Mouse (Mus musculus) adrenal gland, postnatal 10 days (tissue): ENCODE measurements around the gene Igf2bp1. TPM values are rescaled to one million over a fixed set of nuclear protein-coding genes. Genes with fewer than 3 reads are reported as not detected.

ENCODE experiments used
- DNase-seq: peaks from one replicate; pipeline ENCODE4 v3.0.0; 2021; ENCODE audit warnings: mixed read lengths
- total RNA-seq, 2 experiments: library from RNA; stranded (reverse); gene quantifications; 2 replicates each; pipeline ENCODE4 v1.2.3; 2021

Gene Igf2bp1
- total RNA-seq, 2 experiments from 2014 or later: 4.3 to 6.4 TPM

- peak; percentile 22 for DNase-seq
Measured at GRCm38 (mm10) chr11:96007516-96008235, 1.9 kb upstream of the Igf2bp1 start.

- DNase-seq: peak; percentile 40
Measured at GRCm38 (mm10) chr11:96006852-96007515, 1.2 kb upstream of the Igf2bp1 start.

- DNase-seq: peak; percentile 49
Measured at GRCm38 (mm10) chr11:96006367-96006851, 669 bp upstream of the Igf2bp1 start.

- peak; percentile 42 for DNase-seq
Measured at GRCm38 (mm10) chr11:96004793-96005402, 842 bp downstream of the Igf2bp1 start.

- DNase-seq: peak; percentile 58
Measured at GRCm38 (mm10) chr11:96003969-96004792, 1.6 kb downstream of the Igf2bp1 start.

- DNase-seq: no peak
Measured at GRCm38 (mm10) chr11:96003100-96003900, 2.4 kb downstream of the Igf2bp1 start.

- DNase-seq: no peak
Measured at GRCm38 (mm10) chr11:95994151-95994550, 11.6 kb downstream of the Igf2bp1 start.

- peak; percentile 56 for DNase-seq
Measured at GRCm38 (mm10) chr11:95990886-95991708, 14.6 kb downstream of the Igf2bp1 start.

GRCm38 (mm10) chr11:95990431-95990830 is 15.3 kb downstream of the Igf2bp1 start:
- no peak for DNase-seq

GRCm38 (mm10) chr11:95989864-95990263 is 15.9 kb downstream of the Igf2bp1 start:
- no peak for DNase-seq

- peak; percentile 90 for DNase-seq
Measured at GRCm38 (mm10) chr11:95988533-95988932, 17.2 kb downstream of the Igf2bp1 start.

GRCm38 (mm10) chr11:95987854-95988447 is 17.8 kb downstream of the Igf2bp1 start:
- peak; percentile 15 for DNase-seq

GRCm38 (mm10) chr11:95982475-95982874 is 23.3 kb downstream of the Igf2bp1 start:
- no peak for DNase-seq

GRCm38 (mm10) chr11:95981804-95982203 is 23.9 kb downstream of the Igf2bp1 start:
- no peak for DNase-seq

GRCm38 (mm10) chr11:95980762-95981418 is 24.9 kb downstream of the Igf2bp1 start:
- DNase-seq: peak; percentile 59

- DNase-seq: no peak
Measured at GRCm38 (mm10) chr11:95978487-95978886, 27.3 kb downstream of the Igf2bp1 start.

GRCm38 (mm10) chr11:95976290-95976689 is 29.4 kb downstream of the Igf2bp1 start:
- peak; percentile 16 for DNase-seq

GRCm38 (mm10) chr11:95975694-95976093 is 30.0 kb downstream of the Igf2bp1 start:
- DNase-seq: no peak

- DNase-seq: no peak
Measured at GRCm38 (mm10) chr11:95973187-95973586, 32.6 kb downstream of the Igf2bp1 start.
